Mouse (Mus musculus) fat pad, adult 2 months (tissue): ENCODE data around the gene Rnf227.
A peak's percentile ranks its signal among the peaks of the same experiment; 100 is the strongest.

Source experiments
- DNase-seq: peaks from one replicate; pipeline ENCODE4 v3.0.0-alpha.2; 2011; ENCODE audit warnings: low read depth, low spot score; ENCODE audit errors: extremely low read depth

The Rnf227 gene

GRCm38 (mm10) chr11:69328517-69328916 is 11.7 kb upstream of the Rnf227 start:
- no peak for DNase-seq

GRCm38 (mm10) chr11:69331152-69331551 is 9.1 kb upstream of the Rnf227 start:
- DNase-seq = no peak

GRCm38 (mm10) chr11:69331929-69332405 is 8.3 kb upstream of the Rnf227 start:
- DNase-seq = no peak

- no peak for DNase-seq
These were observed 7.5 kb upstream of the Rnf227 start for GRCm38 (mm10) chr11:69332713-69333253.

GRCm38 (mm10) chr11:69333922-69334321 is 6.3 kb upstream of the Rnf227 start:
- DNase-seq = no peak

- no peak for DNase-seq
These were observed 5.5 kb upstream of the Rnf227 start for GRCm38 (mm10) chr11:69334796-69335195.

- no peak for DNase-seq
These were observed 6.2 kb downstream of the Rnf227 start for GRCm38 (mm10) chr11:69346441-69346840.

- no peak for DNase-seq
These were observed 16.3 kb downstream of the Rnf227 start for GRCm38 (mm10) chr11:69356544-69356943.

GRCm38 (mm10) chr11:69357690-69358089 is 17.4 kb downstream of the Rnf227 start:
- no peak for DNase-seq

- DNase-seq = no peak
These were observed 21.8 kb downstream of the Rnf227 start for GRCm38 (mm10) chr11:69362021-69362420.

- no peak for DNase-seq
These were observed 22.2 kb downstream of the Rnf227 start for GRCm38 (mm10) chr11:69362479-69362878.

- no peak for DNase-seq
These were observed 24.1 kb downstream of the Rnf227 start for GRCm38 (mm10) chr11:69364376-69364775.

- DNase-seq = peak; percentile 77
These were observed 24.6 kb downstream of the Rnf227 start for GRCm38 (mm10) chr11:69364910-69365309.

GRCm38 (mm10) chr11:69365722-69366121 is 25.5 kb downstream of the Rnf227 start:
- DNase-seq = peak; percentile 81

- peak; percentile 83 for DNase-seq
These were observed 26.0 kb downstream of the Rnf227 start for GRCm38 (mm10) chr11:69366157-69366854.

- DNase-seq = no peak
These were observed 26.8 kb downstream of the Rnf227 start for GRCm38 (mm10) chr11:69366855-69367615.

- DNase-seq = no peak
These were observed 27.5 kb downstream of the Rnf227 start for GRCm38 (mm10) chr11:69367616-69368355.

- DNase-seq = no peak
These were observed 28.3 kb downstream of the Rnf227 start for GRCm38 (mm10) chr11:69368356-69369214.

- DNase-seq = no peak
These were observed 29.1 kb downstream of the Rnf227 start, which contains the start of gene Chd3 for GRCm38 (mm10) chr11:69369215-69369989. Gene Chd3, minus strand, starts transcription at chr11:69369406.
